Mouse (Mus musculus) intestine, embryonic 16.5 days (tissue): ENCODE data around the gene Elmo3. TPM values are rescaled to one million over a fixed set of nuclear protein-coding genes. Genes with fewer than 3 reads are reported as not detected.

Source experiments
- ATAC-seq: fragments of 200-750 bp; cut with Nextera tagmentation; 2 replicates; pipeline ENCODE4 v1.8.0; 2017; ENCODE audit warnings: moderate TSS enrichment, moderate library complexity
- H3K27ac ChIP-seq: fragments of 300-500 bp; sonication (generic); 2 replicates; pipeline ENCODE4 v1.5.1; 2014; ENCODE audit warnings: mild to moderate bottlenecking, low read length
- H3K27me3 ChIP-seq: fragments of 300-500 bp; sonication (generic); replicated peaks from 2 replicates; pipeline ENCODE4 v1.6.1; 2014; ENCODE audit warnings: low read length, control low read depth, mixed read lengths; ENCODE audit not compliant: control insufficient read depth, insufficient read depth
- H3K36me3 ChIP-seq: fragments of 300-500 bp; sonication (generic); 2 replicates; pipeline ENCODE4 v1.6.1; 2014; ENCODE audit warnings: low read length, control low read depth; ENCODE audit not compliant: control insufficient read depth, insufficient read depth
- H3K4me1 ChIP-seq: fragments of 300-500 bp; sonication (generic); 2 replicates; pipeline ENCODE4 v1.6.1; 2014; ENCODE audit warnings: low read length, control low read depth, mixed read lengths; ENCODE audit not compliant: control insufficient read depth, insufficient read depth
- H3K4me2 ChIP-seq: fragments of 300-500 bp; sonication (generic); 2 replicates; pipeline ENCODE4 v1.6.1; 2014; ENCODE audit warnings: low read depth, low read length, control low read depth
- H3K4me3 ChIP-seq: fragments of 300-500 bp; sonication (generic); 2 replicates; pipeline ENCODE4 v1.5.1; 2014; ENCODE audit warnings: mild to moderate bottlenecking, low read length
- H3K9ac ChIP-seq: fragments of 300-500 bp; sonication (generic); 2 replicates; pipeline ENCODE4 v1.6.1; 2014; ENCODE audit warnings: low read depth, low read length
- H3K9me3 ChIP-seq: fragments of 300-500 bp; sonication (generic); 2 replicates; pipeline ENCODE4 v1.6.1; 2016; ENCODE audit warnings: low read length, control low read depth; ENCODE audit not compliant: control insufficient read depth
- WGBS: fragments of 180-500 bp; shearing (Covaris S2); extraction: QIAGEN DNeasy Blood & Tissue Kit; methylation state at CpG from one replicate; pipeline ENCODE4 v1.1.7; 2014; 5-methylcytosine and 5-hydroxymethylcytosine counted together
- microRNA counts: library from miRNA; unstranded; fragments of <30 nt; microRNA quantifications from one replicate; lab custom pipeline; 2016
- microRNA-seq: library from miRNA; unstranded; fragments of <30 nt; microRNA quantifications from one replicate; pipeline ENCODE4, GENCODE M21; 2016
- polyA plus RNA-seq: library from polyadenylated mRNA; unstranded; fragments of >200 nt; fragmentation: Nextera tagmentation; extraction: Ambion mirVana; gene quantifications from 2 replicates; pipeline ENCODE4 v1.2.1, GENCODE M21; 2015

Elmo3 gene
- polyA plus RNA-seq, 1 experiment from 2014 or later, result 28.0 TPM

DNA sequence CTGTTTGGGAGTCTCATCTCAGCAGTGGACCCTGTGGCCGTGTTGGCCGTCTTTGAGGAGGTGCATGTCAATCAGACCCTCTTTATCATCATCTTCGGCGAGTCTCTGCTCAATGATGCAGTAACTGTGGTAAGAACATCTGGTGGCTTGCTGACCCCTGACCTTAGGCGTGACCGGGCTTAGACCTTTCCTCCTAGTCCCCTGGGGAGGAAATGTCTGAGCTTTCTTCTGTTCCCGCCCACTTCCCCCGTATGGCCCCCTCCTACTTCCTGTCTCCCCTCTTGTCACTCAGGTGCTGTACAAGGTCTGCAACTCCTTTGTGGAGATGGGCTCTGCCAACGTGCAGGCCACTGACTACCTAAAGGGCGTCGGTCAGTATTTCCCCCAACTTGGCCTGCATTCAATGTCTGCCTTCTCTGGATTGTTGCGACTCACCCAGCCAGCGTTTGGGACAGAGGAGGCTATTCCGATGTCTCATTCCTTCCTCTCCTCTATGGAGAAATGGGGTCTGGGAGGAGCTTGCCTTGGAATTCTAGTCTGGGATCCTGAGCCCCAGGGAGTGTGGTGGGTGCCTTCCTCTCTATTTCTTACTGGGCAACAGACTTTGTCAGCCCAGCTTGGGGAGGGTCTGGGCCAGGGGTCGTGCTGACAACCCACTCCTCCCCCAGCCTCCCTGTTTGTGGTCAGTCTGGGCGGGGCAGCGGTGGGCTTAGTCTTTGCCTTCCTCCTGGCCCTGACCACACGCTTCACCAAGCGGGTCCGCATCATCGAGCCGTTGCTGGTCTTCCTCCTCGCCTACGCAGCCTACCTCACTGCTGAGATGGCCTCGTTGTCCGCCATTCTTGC, 50.0 kb downstream of the Elmo3 start:
- H3K27ac ChIP-seq, result no peak overlapping the region
- H3K4me1 ChIP-seq, result peaks cover 8% of the 10 kb centered on the region; the same call in 1 of the 2 replicates
- no peaks in the 10 kb centered on the region for H3K27me3 ChIP-seq
- H3K36me3 ChIP-seq, result no peaks in the 10 kb centered on the region
- ATAC-seq, result no peak
- H3K9me3 ChIP-seq, result no peaks in the 10 kb centered on the region
- no peak overlapping the region for H3K4me2 ChIP-seq
- H3K4me3 ChIP-seq, result no peak overlapping the region
- 69% methylated on average over 26 of the region's 26 CpGs for WGBS
- H3K9ac ChIP-seq, result no peak overlapping the region

DNA sequence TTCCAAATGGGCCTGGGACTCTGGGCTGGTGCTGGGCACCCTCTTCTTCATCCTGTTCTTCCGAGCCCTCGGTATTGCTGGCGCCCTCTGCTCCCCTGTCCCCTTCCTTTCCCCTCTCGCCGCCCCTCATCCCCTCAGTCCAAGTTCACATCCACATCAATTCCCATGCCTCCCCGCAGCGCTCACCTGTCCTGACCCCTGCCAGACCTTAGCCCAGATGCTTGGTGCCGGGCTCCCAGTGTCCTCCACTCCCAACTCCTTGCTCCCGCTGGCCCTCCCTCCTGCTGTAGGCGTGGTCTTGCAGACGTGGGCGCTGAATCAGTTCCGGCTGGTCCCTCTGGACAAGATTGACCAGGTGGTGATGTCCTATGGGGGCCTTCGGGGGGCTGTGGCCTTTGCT, 51.3 kb downstream of the Elmo3 start:
- Histone ChIP-seq H3K9ac (no peak overlapping the region), H3K27ac (no peak overlapping the region)

DNA sequence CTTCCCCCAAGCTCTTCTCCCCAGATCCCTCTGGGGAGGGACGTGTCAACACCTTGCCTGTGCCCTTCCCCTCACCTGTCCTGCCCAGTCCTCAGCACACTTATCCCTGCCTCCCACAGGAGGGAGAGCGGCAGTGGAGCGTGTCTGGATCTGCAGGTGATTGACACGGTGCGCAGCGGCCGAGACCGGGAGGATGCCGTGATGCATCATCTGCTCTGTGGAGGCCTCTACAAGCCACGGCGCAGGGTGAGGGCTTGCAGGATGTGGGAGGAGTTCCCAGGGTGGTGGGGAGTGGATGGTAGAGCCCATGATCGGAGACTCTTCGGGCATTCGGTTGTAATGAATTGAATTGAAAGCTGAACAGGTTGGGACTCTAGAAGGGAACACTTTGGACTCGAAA, 53.8 kb downstream of the Elmo3 start:
- Histone ChIP-seq H3K9ac (no peak overlapping the region), H3K4me3 (no peak overlapping the region), H3K9me3 (no peaks in the 10 kb centered on the region), H3K4me1 (peaks cover 13% of the 10 kb centered on the region), H3K4me2 (no peak overlapping the region), H3K36me3 (no peaks in the 10 kb centered on the region), H3K27me3 (no peaks in the 10 kb centered on the region), H3K27ac (no peak overlapping the region)
- no peak for ATAC-seq
- WGBS, result 71% methylated on average over 15 of the region's 15 CpGs

More for the DNA sequence above, 51.3 kb downstream of the Elmo3 start:
- no peak for ATAC-seq
- WGBS, result 85% methylated on average over 14 of the region's 14 CpGs
- no peaks in the 10 kb centered on the region for H3K9me3 ChIP-seq
- H3K4me1 ChIP-seq, result peaks cover 8% of the 10 kb centered on the region; the same call in 1 of the 2 replicates
- H3K4me2 ChIP-seq, result no peak overlapping the region
- H3K27me3 ChIP-seq, result no peaks in the 10 kb centered on the region
- no peak overlapping the region for H3K4me3 ChIP-seq
- no peaks in the 10 kb centered on the region for H3K36me3 ChIP-seq

DNA sequence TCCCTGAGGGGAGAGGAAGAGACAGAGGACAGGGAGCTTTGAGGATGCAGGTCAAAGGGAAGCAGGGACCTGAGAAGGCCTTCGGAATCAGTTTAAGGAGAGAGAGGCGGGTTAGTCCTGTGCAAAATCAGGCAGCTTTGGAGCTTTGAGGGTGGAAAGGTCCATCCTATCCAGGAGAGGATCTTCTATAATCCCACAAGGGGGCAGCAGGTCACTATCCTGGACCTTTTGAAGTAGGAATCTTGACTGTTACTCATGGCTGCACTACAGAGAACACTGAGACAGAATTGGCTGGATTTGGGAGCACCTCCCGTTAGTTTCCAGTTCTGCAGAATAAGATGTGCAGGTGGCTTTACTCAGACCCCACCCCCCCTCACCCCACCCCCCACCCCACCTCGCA, 54.2 kb downstream of the Elmo3 start:
- H3K4me2 ChIP-seq, result no peak overlapping the region
- H3K27ac ChIP-seq, result no peak overlapping the region
- H3K36me3 ChIP-seq, result no peaks in the 10 kb centered on the region
- WGBS, result 40% methylated on average over 4 of the region's 4 CpGs
- H3K4me1 ChIP-seq, result peaks cover 13% of the 10 kb centered on the region
- no peaks in the 10 kb centered on the region for H3K9me3 ChIP-seq
- no peak overlapping the region for H3K4me3 ChIP-seq
- H3K27me3 ChIP-seq, result no peaks in the 10 kb centered on the region
- ATAC-seq, result peak; percentile 43; the same call in 1 of the 2 replicates
- no peak overlapping the region for H3K9ac ChIP-seq

MicroRNAs within 50 kb of the gene (microRNA counts, 519-probe panel; counts per million panel counts)
- 2,231 counts per million, percentile 52 among the panel's probes with 10 or more counts for microRNA mmu-miR-328 (lab: Ali Mortazavi, UCI)

Small RNA genes lying within 50 kb of the gene (microRNA-seq; reads per million reads assigned to microRNA genes)
- not detected for gene Gm27320
- 175 reads per million, percentile 55 among the genes with 10 or more reads in this experiment for gene Mir328

Other genes with a start within 250 kb of the Elmo3 start
- gene Ces3b, start 221.8 kb upstream of the Elmo3 start, polyA plus RNA-seq, result not detected in 2 replicates
- not detected in 2 replicates for gene Ces4a, start 173.8 kb upstream of the Elmo3 start, polyA plus RNA-seq
- gene Cbfb, start 134.9 kb upstream of the Elmo3 start, polyA plus RNA-seq, result 27.4 and 28.2 TPM in 2 replicates
- gene D230025D16Rik, start 80.5 kb upstream of the Elmo3 start, polyA plus RNA-seq, result 20.6 and 21.7 TPM in 2 replicates
- gene B3gnt9, start 50.4 kb upstream of the Elmo3 start, polyA plus RNA-seq, result 16.2 and 17.5 TPM in 2 replicates
- 44.9 and 46.0 TPM in 2 replicates for gene Tradd, start 41.0 kb upstream of the Elmo3 start, polyA plus RNA-seq
- gene Fbxl8, start 41.0 kb upstream of the Elmo3 start, polyA plus RNA-seq, result 6.0 and 6.8 TPM in 2 replicates
- 0.17 and 0.18 TPM in 2 replicates for gene Hsf4, start 35.8 kb upstream of the Elmo3 start, polyA plus RNA-seq
- gene Nol3, start 29.5 kb upstream of the Elmo3 start, polyA plus RNA-seq, result 1.3 and 1.4 TPM in 2 replicates
- gene 4931428F04Rik, start 15.7 kb upstream of the Elmo3 start, polyA plus RNA-seq, result 6.7 and 7.2 TPM in 2 replicates
- gene Exoc3l, start 9.5 kb upstream of the Elmo3 start, polyA plus RNA-seq, result 6.6 and 7.4 TPM in 2 replicates
- gene E2f4, start 7.9 kb upstream of the Elmo3 start, polyA plus RNA-seq, result 86.7 and 89.2 TPM in 2 replicates
- 1.5 and 1.8 TPM in 2 replicates for gene Lrrc29, start 20.7 kb downstream of the Elmo3 start, polyA plus RNA-seq
- gene Tmem208, start 20.8 kb downstream of the Elmo3 start, polyA plus RNA-seq, result 141 and 142 TPM in 2 replicates
- gene Fhod1, start 42.4 kb downstream of the Elmo3 start, polyA plus RNA-seq, result 1.4 and 1.8 TPM in 2 replicates
- gene Slc9a5, start 43.2 kb downstream of the Elmo3 start, polyA plus RNA-seq, result 0.93 and 1.1 TPM in 2 replicates
- gene Plekhg4, start 67.7 kb downstream of the Elmo3 start, polyA plus RNA-seq, result 0.06 and 0.15 TPM in 2 replicates
- 0.04 TPM in 1 of 2 replicates, not detected in the other for gene Kctd19, start 107.9 kb downstream of the Elmo3 start, polyA plus RNA-seq
- gene Lrrc36, start 108.0 kb downstream of the Elmo3 start, polyA plus RNA-seq, result 0.07 TPM in 1 of 2 replicates, not detected in the other
- gene Tppp3, start 165.9 kb downstream of the Elmo3 start, polyA plus RNA-seq, result 41.9 and 42.3 TPM in 2 replicates
- gene Zdhhc1, start 191.3 kb downstream of the Elmo3 start, polyA plus RNA-seq, result 17.5 and 18.5 TPM in 2 replicates
- gene Hsd11b2, start 213.2 kb downstream of the Elmo3 start, polyA plus RNA-seq, result 1.9 and 2.3 TPM in 2 replicates